Mouse (Mus musculus): ENCODE measurements around the gene Bmp10. TPM values are rescaled to one million over a fixed set of nuclear protein-coding genes. Genes with fewer than 3 reads are reported as not detected.

Gene Bmp10
- polyA plus RNA-seq, 1 experiment from 2014 or later = not detected

Other genes with a start within 250 kb of the Bmp10 start
- gene Antxr1, start 93.2 kb upstream of the Bmp10 start, polyA plus RNA-seq (2015; fragmentation: Nextera tagmentation; extraction: Ambion mirVana) = 2.9 and 3.0 TPM in 2 replicates
- not detected in 2 replicates for gene Gkn1, start 78.1 kb upstream of the Bmp10 start, polyA plus RNA-seq (2015; fragmentation: Nextera tagmentation; extraction: Ambion mirVana)
- not detected in 2 replicates for gene Gkn2, start 55.6 kb upstream of the Bmp10 start, polyA plus RNA-seq (2015; fragmentation: Nextera tagmentation; extraction: Ambion mirVana)
- 0.38 TPM in 1 of 2 replicates, not detected in the other for gene Gkn3, start 40.1 kb upstream of the Bmp10 start, polyA plus RNA-seq (2015; fragmentation: Nextera tagmentation; extraction: Ambion mirVana)
- gene Arhgap25, start 104.3 kb downstream of the Bmp10 start, polyA plus RNA-seq (2015; fragmentation: Nextera tagmentation; extraction: Ambion mirVana) = 1.2 and 1.5 TPM in 2 replicates
- 2.1 and 2.5 TPM in 2 replicates for gene Prokr1, start 161.7 kb downstream of the Bmp10 start, polyA plus RNA-seq (2015; fragmentation: Nextera tagmentation; extraction: Ambion mirVana)
- 8.9 and 10.7 TPM in 2 replicates for gene Aplf, start 243.2 kb downstream of the Bmp10 start, polyA plus RNA-seq (2015; fragmentation: Nextera tagmentation; extraction: Ambion mirVana)